Mouse (Mus musculus): ENCODE measurements around the gene Rai1.

Rai1 gene

DNA sequence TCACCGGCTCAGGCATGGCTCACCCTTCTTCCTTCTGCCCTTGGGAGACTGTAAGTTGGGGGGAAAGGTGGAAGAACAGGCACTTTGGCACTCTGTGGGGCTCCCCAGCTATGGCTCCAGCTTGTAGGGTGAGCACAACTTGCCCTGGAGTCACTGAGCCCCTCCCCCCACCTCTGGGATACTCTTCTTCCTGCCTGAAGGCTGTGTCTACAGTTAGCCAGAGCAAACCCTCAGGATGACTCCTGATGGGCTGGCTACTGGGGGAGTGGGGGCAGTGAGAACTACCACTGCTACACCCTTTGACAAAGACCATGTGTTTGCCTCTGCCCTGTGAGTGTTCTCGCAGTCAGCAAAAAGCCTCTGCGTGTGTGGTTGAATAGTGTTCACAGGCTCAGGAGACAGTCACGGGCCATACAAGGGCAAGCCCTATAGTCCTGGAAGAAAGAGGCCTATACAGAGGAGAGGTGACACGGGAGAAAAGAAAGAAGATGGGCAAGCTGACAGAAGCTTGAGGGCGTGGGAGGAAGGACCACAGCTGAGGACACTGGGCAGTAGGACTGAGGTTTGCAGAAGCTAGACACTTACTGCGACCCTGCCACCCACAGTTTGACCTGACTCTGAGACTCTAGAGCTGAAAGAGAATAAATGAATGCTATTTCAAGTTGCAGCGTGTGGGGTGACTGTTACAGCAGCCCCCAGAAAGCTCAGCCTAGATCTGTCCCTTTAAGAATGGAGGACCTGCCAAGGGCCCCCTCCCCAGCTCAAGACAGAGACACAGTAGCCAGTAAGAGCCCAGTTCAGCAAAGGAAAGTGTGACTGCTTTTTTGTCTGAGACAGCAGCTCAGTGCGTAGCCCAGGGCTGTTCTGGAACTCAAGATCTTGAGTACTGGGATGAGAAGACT, 9.7 kb upstream of the Rai1 start:
- DNase-seq (ENCODE audit: low spot score in 2 of 2) = no peak

DNA sequence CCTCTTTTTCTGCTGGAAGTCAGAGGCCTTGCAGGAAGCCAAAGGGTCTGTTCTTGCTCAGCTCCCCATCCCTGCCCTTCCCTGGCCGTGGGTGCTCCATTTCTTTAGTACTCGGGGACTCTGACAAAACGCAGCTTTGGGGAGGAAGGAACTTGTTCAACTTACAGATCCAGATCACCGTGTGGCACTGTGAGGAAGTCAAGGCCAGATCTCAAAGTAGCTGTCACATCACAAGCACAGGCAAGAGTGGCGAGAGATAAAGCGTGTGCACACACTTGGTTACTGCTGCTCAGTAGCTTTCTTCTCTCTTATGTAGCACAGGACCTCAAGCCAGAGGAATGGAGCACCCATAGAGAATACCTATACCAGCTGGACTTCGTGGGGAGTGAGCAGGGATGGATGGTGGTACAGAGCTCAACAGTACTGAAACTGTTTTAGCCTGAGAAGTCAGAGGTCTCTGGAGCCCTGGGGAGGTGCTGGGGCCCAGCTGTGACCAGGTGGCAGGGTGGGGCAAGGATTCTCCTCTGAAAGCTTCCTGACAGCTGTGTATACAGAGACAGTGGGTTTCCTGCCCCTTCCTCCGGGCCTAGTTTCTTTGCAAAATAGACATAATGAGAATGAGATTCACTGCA, 5.1 kb upstream of the Rai1 start:
- peak in 1 of 2 experiments; percentile 38 for DNase-seq (ENCODE audit: low spot score in 2 of 2)

DNA sequence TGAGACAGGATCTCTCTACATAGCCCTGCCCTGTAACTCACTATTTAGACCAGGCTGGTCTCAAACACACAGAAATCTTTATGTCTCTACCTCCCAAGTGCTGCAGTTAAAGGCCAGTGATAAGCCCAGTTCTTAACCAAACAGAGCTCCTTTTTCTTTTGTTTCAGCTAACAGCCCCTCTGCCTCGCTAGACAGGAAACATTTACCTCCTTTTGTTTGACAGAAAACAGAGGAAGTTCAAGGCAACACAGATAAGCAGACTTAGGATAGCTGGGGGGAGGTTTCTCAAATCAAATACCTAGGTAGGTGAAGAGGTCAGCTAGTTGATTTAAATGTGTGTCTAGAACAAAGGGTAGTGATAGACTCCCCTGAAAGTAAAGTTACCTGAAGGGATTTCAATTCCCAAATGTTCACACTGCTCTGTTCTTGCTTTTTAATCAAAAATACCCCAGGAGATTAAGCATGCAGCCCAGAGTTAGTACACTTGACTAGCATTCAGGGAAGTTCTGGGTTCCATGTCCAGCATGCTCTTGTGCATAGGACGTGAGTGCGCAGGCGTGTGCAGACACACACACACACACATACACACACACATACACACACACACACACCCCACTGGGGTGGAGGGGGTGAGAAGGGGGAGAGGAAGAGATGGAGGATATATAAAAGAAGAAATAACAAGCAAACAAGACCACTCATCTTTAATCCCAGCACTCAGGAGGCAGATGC, 3.8 kb upstream of the Rai1 start:
- DNase-seq (ENCODE audit: low spot score in 2 of 2) = no peak

DNA sequence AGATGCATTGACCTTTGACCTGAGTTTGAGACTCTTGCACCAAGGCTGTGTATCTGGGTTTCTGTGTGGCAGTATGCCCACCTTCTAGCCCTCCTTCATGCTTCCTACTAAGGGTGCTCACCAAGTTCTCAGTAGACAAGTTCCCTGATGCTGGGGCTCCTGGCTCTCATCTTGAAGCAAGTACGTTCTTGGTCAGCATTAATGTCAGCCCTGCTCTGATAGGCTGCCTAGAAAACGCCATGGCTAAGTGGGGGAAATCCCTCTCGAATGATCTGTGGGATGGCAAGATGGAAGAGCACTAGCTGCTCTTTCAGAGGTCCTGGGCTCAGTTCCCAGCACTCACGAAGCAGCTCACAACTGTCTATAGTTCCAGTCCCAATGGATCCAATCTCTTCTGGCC, 2.8 kb upstream of the Rai1 start:
- DNase-seq (ENCODE audit: low spot score in 2 of 2) = no peak

DNA sequence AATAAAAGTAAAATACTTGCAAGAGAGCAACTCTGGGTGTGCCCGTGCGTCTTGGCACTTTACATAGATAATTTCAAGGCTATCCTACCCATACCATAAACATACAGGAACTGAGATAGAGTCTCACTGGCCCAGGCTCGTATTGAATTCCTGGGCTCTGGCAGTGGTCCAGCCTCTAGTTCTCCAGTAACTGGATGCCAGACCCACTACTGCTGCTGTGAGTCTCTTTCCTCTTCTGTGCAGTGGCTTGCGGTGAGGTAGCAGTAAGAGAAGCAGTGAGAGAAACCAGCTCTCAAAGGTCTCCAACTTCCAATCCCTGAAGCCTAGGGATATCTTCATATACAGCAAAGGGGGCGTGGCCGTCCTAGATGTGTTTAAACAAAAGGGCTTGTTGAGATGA, 2.1 kb upstream of the Rai1 start:
- DNase-seq (ENCODE audit: low spot score in 2 of 2) = no peak

DNA sequence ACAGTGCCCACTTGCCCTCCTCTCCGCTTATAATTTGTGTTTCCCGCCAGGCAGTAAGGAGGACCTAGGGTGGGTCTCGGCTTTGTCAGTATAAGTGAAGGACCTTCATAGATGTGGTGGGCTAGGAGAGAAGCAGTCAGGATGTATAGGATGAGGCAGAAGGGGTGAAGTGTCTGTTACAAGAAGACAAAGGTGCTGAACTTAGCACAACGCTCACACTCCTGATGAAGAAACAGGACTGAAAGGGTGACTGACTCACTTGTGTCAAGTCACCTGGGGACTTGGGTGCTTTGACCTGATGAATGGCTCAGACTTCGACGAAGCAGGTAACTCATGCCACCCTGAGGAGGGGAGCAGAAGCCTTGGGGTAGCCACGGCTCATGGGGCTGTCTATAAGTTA, 1.2 kb upstream of the Rai1 start:
- DNase-seq (ENCODE audit: low spot score in 2 of 2) = no peak

DNA sequence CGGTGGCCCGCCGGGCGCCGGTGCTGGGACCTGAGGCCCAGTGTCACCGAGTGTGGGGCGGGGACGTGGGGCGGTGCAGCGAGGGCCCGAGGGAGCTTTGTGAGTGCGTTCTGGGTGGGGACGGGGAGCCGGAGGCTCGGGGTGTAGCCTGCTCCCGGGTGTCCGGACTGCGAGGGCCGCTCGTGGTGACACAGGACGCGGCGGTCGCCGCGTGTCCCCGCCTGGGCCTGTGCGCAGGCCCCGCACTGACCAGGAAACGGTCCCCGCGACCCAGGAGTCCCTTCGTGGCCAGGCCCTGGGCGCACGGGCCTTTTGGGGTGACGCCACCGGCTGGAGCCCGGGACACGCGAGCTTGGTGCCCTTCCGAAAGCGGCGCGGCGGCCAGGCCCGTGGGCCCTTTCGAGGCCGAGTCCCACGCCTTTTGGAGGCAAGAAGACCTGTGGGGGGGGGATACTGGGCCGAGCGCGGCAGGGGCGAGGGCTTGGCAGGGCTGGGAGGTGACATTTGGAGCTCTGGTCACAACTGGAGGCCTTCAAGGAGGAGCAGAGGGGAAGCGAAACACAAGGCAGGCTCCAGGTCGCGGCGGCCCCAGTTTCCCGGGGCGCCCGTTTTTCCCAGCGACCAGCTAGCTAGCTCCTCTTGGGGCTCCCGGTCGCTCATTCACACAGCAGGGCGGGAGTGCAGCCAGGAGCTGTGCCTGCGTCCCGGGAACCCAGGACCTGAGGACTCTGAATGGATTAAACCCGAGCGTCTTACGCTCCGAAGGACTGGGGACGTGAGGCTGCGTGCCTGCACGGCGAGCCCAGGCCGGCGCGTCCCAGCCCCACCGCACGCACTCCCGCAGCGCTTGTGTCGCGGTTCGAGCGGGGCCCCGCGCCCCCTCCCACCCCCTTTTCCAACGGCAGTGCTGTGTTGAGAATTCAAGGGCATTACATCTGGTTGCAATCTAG, 1.1 kb downstream of the Rai1 start:
- peak; percentile 67 to 71 for DNase-seq (ENCODE audit: low spot score in 2 of 2)

DNA sequence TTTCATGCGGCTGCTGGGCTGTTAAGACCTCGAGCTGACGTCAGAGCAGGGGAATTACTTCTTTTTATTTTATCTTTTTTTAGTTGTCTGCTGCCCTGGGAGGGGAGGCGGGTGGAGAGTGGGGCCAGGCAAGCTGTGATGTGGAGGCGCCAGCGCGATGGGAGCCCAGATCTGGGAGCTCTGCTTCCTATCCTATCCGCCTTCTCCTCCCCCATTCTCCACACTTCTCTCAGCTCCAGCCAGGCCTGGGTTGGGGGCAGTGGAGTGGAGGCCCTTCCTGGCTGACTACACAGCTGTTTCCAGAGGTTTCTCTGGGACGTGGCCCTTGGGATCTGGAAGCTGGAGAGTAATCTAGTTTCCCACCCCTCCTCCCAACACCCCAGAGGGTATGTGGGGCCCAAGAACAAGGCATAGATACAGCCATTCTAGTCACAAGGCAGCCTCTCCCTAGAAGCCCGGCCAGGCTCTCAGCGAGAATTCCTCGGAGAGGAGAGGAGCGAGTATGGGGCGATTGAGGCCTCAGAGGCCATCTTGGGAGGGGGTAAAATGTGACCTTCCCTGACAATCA, 1.8 kb downstream of the Rai1 start:
- DNase-seq (ENCODE audit: low spot score in 2 of 2) = peak; percentile 28 to 41

DNA sequence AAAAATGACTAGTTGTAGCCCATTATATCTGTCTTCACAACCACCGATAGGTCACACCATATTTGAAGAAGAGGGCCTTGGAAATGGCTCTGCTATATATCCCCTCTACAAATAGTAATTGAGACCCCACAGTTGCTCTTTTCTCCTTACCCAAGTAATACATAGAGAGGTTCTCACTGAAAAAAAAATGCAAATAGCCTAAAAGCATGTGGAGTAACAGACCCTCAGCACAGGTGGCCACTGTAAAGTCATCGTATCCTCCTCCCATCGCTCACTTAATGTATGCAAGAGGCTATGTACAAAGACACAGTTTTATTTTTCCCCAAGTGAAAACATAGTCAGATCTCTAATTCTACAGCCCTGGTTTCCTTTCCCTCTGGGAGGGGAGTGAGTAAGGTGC, 2.6 kb downstream of the Rai1 start:
- DNase-seq (ENCODE audit: low spot score in 2 of 2) = no peak

DNA sequence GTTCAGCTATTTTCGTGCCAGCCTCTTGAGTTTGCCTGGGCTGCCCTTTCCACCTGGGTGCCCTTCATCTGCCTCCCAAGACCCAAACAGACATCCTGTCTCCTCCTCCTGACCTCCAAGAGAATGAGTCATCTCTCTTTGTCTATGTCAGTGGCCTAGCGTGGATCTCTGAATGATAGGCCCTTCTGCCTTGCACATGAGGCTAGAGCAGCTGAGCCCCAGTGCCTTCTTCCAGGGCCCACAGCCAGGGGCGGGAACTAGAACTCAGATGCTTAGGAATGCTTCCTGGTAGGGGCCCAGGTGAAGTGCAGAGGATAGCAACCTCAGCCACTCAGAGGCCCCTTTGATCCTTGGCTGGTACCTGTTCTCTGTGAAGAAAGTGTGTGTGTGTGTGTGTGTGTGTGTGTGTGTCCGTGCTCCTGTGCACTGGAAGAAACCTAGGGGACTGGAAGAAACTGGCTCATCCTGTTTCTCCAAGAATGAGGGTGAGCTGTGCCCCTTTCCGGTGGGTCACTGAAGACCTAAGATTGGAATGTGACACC, 3.9 kb downstream of the Rai1 start:
- DNase-seq (ENCODE audit: low spot score in 2 of 2) = no peak

DNA sequence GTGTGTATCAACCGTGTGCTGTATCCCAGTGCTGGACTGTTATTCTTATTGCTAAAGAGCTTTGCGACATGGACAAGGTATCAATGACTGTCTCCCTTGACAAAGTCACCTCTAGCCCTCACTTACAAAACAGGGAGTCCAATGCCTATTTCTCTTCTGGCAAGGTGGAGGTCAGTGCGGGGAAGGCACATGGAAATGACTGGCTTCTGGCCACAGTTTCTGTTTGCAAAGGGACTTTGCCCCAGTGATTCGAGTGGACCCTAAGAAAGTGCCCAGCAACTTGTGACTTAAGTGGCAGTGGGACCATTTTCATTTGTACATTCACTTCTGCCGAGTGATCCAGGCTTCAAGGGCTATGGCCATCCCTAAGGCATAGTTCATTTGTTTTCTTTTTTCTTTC, 5.6 kb downstream of the Rai1 start:
- DNase-seq (ENCODE audit: low spot score in 2 of 2) = no peak

DNA sequence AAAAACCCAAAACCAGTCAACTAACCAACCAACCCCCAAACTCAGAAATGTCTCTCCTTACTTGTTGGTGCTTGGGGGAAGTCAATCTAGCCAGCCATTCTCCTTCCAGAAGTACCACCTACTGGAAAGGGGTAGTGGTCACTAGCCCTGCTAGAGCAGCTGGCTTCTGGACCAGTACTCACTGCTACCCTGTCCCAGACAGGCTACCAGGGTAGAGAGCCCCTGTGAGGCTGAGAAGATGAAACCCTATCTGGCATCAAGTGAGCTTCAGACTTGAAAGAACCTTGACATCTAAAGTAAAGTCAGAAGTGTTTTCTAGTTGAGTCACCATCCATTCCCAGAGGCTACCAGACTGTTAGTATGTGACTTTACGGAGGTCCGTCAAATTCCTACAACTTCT, 6.8 kb downstream of the Rai1 start:
- no peak for DNase-seq (ENCODE audit: low spot score in 2 of 2)

DNA sequence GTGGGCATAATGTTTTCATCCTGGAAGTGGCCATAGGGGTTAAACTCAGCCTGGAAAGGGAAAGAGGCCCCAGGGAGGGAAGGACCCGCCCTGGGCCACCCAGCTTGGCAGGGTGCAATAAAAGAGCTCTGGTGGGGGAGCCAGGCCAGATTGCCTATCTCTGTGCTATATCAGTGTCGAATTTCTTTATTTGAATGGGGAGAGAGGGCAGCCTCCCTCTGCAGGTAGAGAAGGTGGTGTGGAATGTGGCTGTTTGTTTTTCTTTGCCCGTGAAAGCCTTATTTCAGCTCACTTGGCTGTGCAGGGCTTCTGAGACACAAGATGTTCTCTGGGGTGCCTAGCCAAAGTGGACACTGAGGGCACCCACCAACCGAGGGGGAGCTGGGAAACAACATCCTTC, 8.8 kb downstream of the Rai1 start:
- no peak for DNase-seq (ENCODE audit: low spot score in 2 of 2)

DNA sequence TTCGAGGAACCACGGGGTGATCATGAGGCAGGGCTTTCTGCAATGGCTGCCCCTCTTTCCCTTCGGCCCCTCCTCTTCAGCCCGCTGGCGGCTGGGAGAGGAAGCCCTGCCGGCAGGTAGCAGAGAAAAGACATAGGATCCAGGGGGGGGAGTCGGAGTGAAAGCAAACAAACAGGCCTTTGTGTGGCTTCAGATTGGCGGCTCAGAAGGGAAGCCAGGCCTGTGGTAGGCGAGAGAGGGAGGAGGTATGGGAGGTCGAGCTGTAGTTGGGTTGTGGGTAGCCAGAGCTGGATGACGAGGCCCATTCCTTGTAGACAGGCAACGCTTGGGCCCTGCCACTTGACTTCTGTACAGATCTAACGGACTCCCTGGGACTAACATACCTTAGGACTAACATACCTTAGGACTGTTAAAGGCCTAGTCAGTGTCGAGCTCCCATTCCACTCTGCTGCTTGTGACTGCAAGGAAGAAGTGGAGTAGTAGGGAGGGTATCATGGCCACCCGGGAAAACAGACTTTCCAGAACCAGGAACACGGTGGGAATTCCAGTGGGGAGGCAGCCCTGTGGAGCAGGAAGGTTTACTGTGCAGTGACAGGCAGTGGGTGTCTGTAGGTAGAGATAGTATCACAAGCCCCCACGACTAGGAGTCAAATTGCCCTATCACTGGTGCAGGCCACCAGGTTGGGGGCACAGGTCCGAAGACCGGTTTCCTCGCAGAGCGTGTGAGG, 9.6 kb downstream of the Rai1 start:
- DNase-seq (ENCODE audit: low spot score in 2 of 2) = peak; percentile 36 to 49

DNA sequence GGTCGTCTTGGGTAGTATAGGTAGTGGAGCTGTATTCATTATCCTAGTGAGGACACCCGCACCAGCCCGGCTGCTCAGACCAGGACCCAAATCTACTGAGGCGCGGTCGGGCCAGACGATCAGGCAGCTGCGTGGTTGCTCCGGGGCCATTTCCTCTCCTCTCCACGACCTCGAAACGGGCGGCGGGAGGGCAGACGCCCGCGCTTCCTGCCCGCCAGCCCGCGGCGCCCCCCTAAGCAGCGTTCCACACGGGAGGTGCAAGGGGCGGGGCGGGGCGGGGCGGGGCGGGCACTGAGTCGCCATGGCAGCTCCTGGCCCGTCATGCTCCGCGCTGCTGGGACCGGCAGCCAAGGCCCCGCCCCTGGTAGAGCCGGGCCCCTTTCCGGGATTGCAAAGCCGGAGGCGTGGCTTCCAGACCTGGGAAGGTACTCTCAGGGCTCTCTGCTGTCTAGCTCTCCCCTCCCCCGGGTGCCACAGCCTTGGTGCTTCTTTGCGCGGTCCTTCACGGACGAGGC, 10.3 kb downstream of the Rai1 start:
- peak; percentile 98 for DNase-seq (ENCODE audit: low spot score in 2 of 2)

DNA sequence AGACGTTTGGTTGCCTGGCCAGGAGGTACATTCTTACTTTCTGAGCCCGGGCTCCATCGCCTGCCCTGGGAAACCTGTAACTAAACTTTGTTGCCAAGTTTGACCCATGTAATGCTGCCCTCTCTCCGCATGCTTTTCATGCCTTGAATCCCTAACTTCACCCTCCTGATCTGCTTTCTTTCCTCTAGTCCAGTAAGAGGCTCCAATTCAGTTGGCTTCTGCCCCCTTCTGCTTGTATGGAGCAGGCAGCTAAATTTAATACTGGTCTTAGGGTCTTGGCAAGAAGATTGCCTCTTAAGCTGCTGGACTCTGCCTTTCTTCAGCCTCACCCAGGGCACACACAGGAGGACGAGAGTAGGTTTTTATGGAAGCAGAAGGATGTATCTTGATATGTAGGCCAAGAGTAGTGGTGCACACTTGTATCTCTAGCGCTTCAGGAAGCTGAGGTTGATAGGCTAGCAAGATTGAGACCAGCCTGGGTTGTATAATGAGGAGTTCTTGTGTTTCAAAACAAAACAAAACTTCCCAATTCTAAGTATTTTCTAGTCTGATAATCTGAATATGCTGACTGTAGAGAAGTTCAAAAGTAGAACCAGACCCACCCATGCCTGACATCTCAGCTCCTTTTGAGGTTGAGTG, 10.9 kb downstream of the Rai1 start:
- no peak for DNase-seq (ENCODE audit: low spot score in 2 of 2)

DNA sequence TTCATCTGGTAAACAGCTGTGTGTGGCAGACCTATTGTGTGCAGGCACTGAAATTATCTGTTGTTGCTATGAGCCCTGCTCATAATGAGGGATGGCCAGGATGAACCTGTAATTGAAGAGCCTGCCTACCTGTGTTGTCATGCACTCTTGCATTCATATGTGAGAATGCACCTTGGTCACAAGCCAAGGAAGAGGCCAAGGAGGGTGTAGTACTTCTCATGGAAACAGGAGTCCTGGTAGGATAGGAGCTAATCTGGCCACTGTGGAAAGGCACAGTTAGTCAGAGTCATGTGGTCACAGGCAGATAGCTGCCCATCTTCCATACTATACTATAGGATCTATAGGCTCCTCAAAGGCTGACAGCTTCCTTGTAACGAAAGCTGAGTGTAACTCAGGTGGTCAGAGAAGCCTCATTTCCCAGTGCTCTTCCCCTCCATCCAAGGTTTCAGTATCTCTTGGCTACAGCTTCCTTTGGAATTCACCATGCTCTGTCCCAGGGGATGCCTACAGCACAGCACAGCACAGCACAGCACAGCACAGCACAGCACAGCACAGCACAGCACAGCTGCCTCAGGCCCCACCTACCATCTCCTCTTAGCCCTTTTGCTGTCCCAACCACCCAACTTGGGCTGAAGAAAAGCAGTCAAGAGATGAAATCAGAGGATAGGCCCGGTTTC, 15.9 kb downstream of the Rai1 start:
- DNase-seq (ENCODE audit: low spot score in 2 of 2) = no peak

DNA sequence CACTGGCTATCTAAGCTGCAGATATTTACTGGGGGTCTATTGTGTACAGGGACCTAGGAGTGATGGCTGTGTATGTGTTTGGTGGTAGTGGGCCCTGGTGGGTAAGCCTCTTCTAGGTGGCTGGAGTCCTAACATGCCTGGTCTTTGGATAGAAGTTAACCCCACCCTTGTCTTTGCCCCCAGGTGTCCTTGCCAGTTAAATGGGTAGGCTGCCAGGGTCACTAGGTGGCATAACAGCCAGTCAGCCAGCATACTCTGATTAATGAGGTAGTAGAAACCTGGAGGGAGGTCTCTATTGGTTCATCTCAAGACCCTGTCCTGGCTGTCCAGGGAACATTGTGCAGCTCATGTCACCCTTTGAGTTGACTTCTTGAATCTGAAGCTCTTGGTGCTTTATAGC, 17.8 kb downstream of the Rai1 start:
- no peak for DNase-seq (ENCODE audit: low spot score in 2 of 2)

DNA sequence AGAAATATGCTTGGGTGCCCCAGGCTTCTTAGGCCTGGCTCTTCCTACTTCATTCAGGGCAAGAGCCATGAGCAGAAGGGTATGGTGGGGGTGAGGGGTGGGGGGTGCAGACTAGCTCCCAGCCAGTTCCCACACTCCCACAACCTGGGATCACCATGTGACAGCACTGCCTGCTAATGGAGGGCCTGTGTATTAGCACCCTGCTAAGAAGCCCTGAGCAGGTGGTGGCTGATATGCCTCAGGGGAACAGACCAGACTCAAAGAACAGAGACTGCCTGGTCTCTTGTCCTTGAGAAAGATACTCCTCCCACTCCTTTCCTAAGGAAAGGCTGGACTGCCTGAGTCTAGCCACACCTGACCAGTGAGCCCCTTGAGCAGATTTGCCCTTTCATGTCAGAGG, 22.2 kb downstream of the Rai1 start:
- no peak for DNase-seq (ENCODE audit: low spot score in 2 of 2)
